Mouse (Mus musculus): ENCODE data around the gene Cdk4. TPM values are rescaled to one million over a fixed set of nuclear protein-coding genes. Genes with fewer than 3 reads are reported as not detected.

Cdk4 gene
- polyA plus RNA-seq, 1 experiment from 2014 or later, result 1,915 TPM

DNA sequence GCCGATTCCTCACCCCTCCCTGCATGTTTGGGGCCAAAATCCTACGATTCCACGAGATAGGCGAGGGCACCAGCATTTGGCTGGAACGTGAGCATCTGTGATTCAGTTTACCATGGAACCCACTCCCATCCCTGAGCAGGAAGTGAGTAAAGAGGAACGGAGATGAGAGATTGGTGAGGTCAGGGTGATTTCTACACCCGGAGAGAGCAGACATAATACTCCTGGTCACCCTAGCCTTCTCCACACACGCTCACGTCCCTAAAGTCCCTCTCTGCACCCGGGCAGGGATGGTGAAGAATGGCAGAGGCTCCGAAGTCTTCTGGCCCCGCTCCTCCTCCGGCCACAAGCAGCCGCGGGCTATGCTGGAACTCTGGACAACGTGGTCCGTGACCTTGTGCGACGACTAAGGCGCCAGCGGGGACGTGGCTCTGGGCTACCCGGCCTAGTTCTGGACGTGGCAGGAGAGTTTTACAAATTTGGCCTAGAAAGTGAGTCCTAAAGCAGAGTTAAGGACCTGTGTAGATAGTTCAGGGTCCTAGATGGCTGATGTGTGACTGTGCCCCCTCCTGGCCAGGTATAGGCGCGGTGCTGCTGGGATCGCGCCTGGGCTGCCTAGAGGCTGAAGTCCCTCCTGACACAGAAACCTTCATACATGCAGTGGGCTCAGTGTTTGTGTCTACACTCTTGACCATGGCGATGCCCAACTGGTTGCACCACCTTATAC lies 13.8 kb upstream of the Cdk4 start:
- Histone ChIP-seq H3K4me2 (ENCODE audit: low read length) (peak overlapping the region; percentile 31), H3K36me3 (ENCODE audit: control insufficient read depth, insufficient read depth, low read length) (peaks cover 14% of the 10 kb centered on the region; the same call in 1 of the 2 replicates), H3K9me3 (ENCODE audit: control insufficient read depth, low read length) (no peaks in the 10 kb centered on the region), H3K4me1 (replicated peaks; ENCODE audit: control insufficient read depth, insufficient read depth, low read length) (no peaks in the 10 kb centered on the region), H3K4me3 (ENCODE audit: low read depth, low read length) (peak overlapping the region; percentile 16), H3K27ac (ENCODE audit: low read depth) (no peak overlapping the region), H3K9ac (ENCODE audit: low read length) (no peak overlapping the region), H3K27me3 (replicated peaks; ENCODE audit: control insufficient read depth, insufficient read depth, low read length) (peaks cover 51% of the 10 kb centered on the region)
- WGBS, result 4% methylated on average over 29 of the region's 29 CpGs
- ATAC-seq (replicated peaks; ENCODE audit: low FRiP score, low TSS enrichment, low read depth) (peak; percentile 34; the same call in 1 of the 2 replicates), DNase-seq (ENCODE audit: low spot score) (no peak)

- no peak overlapping the region for H3K27ac ChIP-seq (ENCODE audit: low read depth)
- H3K4me2 ChIP-seq (ENCODE audit: low read length), result no peak overlapping the region
- peaks cover 12% of the 10 kb centered on the region; the same call in 1 of the 2 replicates for H3K36me3 ChIP-seq (ENCODE audit: control insufficient read depth, insufficient read depth, low read length)
- WGBS, result 19% methylated on average over 10 of the region's 10 CpGs
- no peaks in the 10 kb centered on the region for H3K4me1 ChIP-seq (replicated peaks; ENCODE audit: control insufficient read depth, insufficient read depth, low read length)
- no peak overlapping the region for H3K9ac ChIP-seq (ENCODE audit: low read length)
- H3K27me3 ChIP-seq (replicated peaks; ENCODE audit: control insufficient read depth, insufficient read depth, low read length), result peaks cover 51% of the 10 kb centered on the region
- no peak overlapping the region for H3K4me3 ChIP-seq (ENCODE audit: low read depth, low read length)
- no peaks in the 10 kb centered on the region for H3K9me3 ChIP-seq (ENCODE audit: control insufficient read depth, low read length)
- no peak; the same call in 1 of the 2 replicates for ATAC-seq (replicated peaks; ENCODE audit: low FRiP score, low TSS enrichment, low read depth)
- no peak for DNase-seq (ENCODE audit: low spot score)
These were observed 13.2 kb upstream of the Cdk4 start for GRCm38 (mm10) chr10:127050119-127050474.

- DNase-seq (ENCODE audit: low spot score) (no peak), ATAC-seq (replicated peaks; ENCODE audit: low FRiP score, low TSS enrichment, low read depth) (no peak)
- Histone ChIP-seq H3K4me1 (replicated peaks; ENCODE audit: control insufficient read depth, insufficient read depth, low read length) (peaks cover 10% of the 10 kb centered on the region), H3K9ac (ENCODE audit: low read length) (no peak overlapping the region), H3K9me3 (ENCODE audit: control insufficient read depth, low read length) (no peaks in the 10 kb centered on the region), H3K4me3 (ENCODE audit: low read depth, low read length) (no peak overlapping the region), H3K27ac (ENCODE audit: low read depth) (no peak overlapping the region), H3K36me3 (ENCODE audit: control insufficient read depth, insufficient read depth, low read length) (peaks cover 21% of the 10 kb centered on the region), H3K27me3 (replicated peaks; ENCODE audit: control insufficient read depth, insufficient read depth, low read length) (peaks cover 27% of the 10 kb centered on the region), H3K4me2 (ENCODE audit: low read length) (no peak overlapping the region)
- WGBS, result 52% methylated on average over 4 of the region's 4 CpGs
These were observed 8.7 kb upstream of the Cdk4 start for GRCm38 (mm10) chr10:127054646-127055045.

DNA sequence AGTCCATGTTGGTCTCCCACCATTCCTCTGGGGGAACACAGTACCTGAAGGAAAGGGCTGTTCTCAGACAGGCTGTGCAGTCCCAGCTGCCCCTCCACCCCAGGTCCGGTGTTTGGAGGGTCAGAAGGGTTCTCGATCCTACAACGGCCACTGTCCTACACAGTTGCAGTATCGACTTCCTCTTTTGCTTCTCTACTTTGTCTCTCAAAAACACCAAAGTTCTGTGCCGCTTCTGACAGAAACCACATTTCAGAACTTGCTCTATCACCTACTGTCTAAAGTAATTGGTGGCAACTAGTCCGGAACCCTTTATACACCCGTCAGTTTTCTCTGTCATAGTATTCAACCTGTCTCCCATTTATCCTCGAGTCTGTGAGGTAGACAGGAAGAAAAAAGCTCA lies 7.9 kb upstream of the Cdk4 start:
- H3K27ac ChIP-seq (ENCODE audit: low read depth), result no peak overlapping the region
- ATAC-seq (replicated peaks; ENCODE audit: low FRiP score, low TSS enrichment, low read depth) (no peak), DNase-seq (ENCODE audit: low spot score) (no peak)
- peaks cover 21% of the 10 kb centered on the region for H3K36me3 ChIP-seq (ENCODE audit: control insufficient read depth, insufficient read depth, low read length)
- no peaks in the 10 kb centered on the region for H3K9me3 ChIP-seq (ENCODE audit: control insufficient read depth, low read length)
- no peak overlapping the region for H3K4me3 ChIP-seq (ENCODE audit: low read depth, low read length)
- peaks cover 21% of the 10 kb centered on the region for H3K27me3 ChIP-seq (replicated peaks; ENCODE audit: control insufficient read depth, insufficient read depth, low read length)
- H3K4me1 ChIP-seq (replicated peaks; ENCODE audit: control insufficient read depth, insufficient read depth, low read length), result peaks cover 10% of the 10 kb centered on the region
- no peak overlapping the region for H3K4me2 ChIP-seq (ENCODE audit: low read length)
- 90% methylated on average over 8 of the region's 8 CpGs for WGBS
- no peak overlapping the region for H3K9ac ChIP-seq (ENCODE audit: low read length)

DNA sequence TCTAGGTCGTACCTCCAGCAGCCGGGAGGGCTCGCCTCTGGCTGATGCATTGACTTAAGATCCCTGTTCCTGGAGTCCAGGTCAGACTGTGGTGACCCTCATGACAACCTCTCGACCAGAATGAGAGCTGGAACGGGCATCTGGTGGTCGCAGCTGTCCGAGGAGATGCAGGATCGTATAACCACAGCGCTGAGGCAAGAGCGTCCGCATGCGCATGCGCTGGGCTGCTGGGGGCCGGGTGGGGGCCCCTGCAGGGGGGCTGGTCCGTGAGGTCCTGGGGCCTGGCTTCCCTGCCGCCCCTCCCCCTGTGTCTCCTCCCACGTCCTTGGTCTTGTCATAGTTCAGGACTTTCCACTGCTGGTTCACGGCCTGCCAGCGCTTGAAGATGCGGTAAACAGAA lies 6.8 kb upstream of the Cdk4 start:
- Histone ChIP-seq H3K9me3 (ENCODE audit: control insufficient read depth, low read length) (no peaks in the 10 kb centered on the region), H3K4me3 (ENCODE audit: low read depth, low read length) (no peak overlapping the region), H3K4me1 (replicated peaks; ENCODE audit: control insufficient read depth, insufficient read depth, low read length) (peaks cover 10% of the 10 kb centered on the region), H3K9ac (ENCODE audit: low read length) (no peak overlapping the region), H3K27me3 (replicated peaks; ENCODE audit: control insufficient read depth, insufficient read depth, low read length) (peaks cover 12% of the 10 kb centered on the region; the same call in 1 of the 2 replicates), H3K4me2 (ENCODE audit: low read length) (no peak overlapping the region), H3K36me3 (ENCODE audit: control insufficient read depth, insufficient read depth, low read length) (peaks cover 21% of the 10 kb centered on the region), H3K27ac (ENCODE audit: low read depth) (no peak overlapping the region)
- ATAC-seq (replicated peaks; ENCODE audit: low FRiP score, low TSS enrichment, low read depth) (no peak), DNase-seq (ENCODE audit: low spot score) (no peak)
- 88% methylated on average over 20 of the region's 20 CpGs for WGBS

DNA sequence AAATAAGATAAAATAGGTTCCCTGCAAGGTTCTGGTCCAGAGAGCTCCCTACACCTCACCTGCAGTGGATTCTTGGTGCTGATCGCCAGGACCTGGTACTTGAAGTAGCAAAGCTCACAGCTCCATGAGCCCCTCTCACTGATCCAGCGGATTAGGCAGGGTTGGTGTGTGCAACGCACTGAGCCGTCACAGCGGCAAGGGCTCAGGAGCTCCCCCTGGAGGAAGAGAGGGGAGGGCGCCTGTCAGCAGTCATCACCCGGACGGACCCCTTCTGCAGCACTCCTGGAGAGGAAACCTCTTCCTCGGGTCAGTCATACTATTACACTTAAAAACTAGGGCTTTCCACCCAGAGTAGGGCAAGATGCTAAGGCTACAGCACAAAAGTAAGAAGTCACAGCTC lies 5.2 kb upstream of the Cdk4 start:
- ATAC-seq (replicated peaks; ENCODE audit: low FRiP score, low TSS enrichment, low read depth), result no peak
- peak overlapping the region; percentile 85 for H3K4me2 ChIP-seq (ENCODE audit: low read length)
- DNase-seq (ENCODE audit: low spot score), result peak; percentile 91
- peak overlapping the region; percentile 68 for H3K4me3 ChIP-seq (ENCODE audit: low read depth, low read length)
- peaks cover 21% of the 10 kb centered on the region for H3K36me3 ChIP-seq (ENCODE audit: control insufficient read depth, insufficient read depth, low read length)
- no peak overlapping the region for H3K9ac ChIP-seq (ENCODE audit: low read length)
- 0 out of 2 replicates have a peak, but pooled peaks cover 3% of the 10 kb centered on the region for H3K27me3 ChIP-seq (replicated peaks; ENCODE audit: control insufficient read depth, insufficient read depth, low read length)
- under 1% methylated on average over 9 of the region's 9 CpGs for WGBS
- H3K4me1 ChIP-seq (replicated peaks; ENCODE audit: control insufficient read depth, insufficient read depth, low read length), result peaks cover 18% of the 10 kb centered on the region
- H3K9me3 ChIP-seq (ENCODE audit: control insufficient read depth, low read length), result no peaks in the 10 kb centered on the region
- no peak overlapping the region for H3K27ac ChIP-seq (ENCODE audit: low read depth)

GRCm38 (mm10) chr10:127058708-127059107 lies 4.6 kb upstream of the Cdk4 start:
- no peak overlapping the region for H3K27ac ChIP-seq (ENCODE audit: low read depth)
- H3K4me2 ChIP-seq (ENCODE audit: low read length), result peak overlapping the region; percentile 85
- H3K27me3 ChIP-seq (replicated peaks; ENCODE audit: control insufficient read depth, insufficient read depth, low read length), result 0 out of 2 replicates have a peak, but pooled peaks cover 3% of the 10 kb centered on the region
- DNase-seq (ENCODE audit: low spot score) (no peak), ATAC-seq (replicated peaks; ENCODE audit: low FRiP score, low TSS enrichment, low read depth) (no peak)
- H3K4me3 ChIP-seq (ENCODE audit: low read depth, low read length), result peak overlapping the region; percentile 68
- H3K9me3 ChIP-seq (ENCODE audit: control insufficient read depth, low read length), result no peaks in the 10 kb centered on the region
- 8% methylated on average over 8 of the region's 8 CpGs for WGBS
- no peak overlapping the region for H3K9ac ChIP-seq (ENCODE audit: low read length)
- H3K36me3 ChIP-seq (ENCODE audit: control insufficient read depth, insufficient read depth, low read length), result peaks cover 21% of the 10 kb centered on the region
- peaks cover 18% of the 10 kb centered on the region for H3K4me1 ChIP-seq (replicated peaks; ENCODE audit: control insufficient read depth, insufficient read depth, low read length)

GRCm38 (mm10) chr10:127059174-127059967 lies 4.0 kb upstream of the Cdk4 start:
- Histone ChIP-seq H3K9ac (ENCODE audit: low read length) (peak overlapping the region; percentile 77), H3K9me3 (ENCODE audit: control insufficient read depth, low read length) (no peaks in the 10 kb centered on the region), H3K27ac (ENCODE audit: low read depth) (0 out of 2 replicates have a peak overlapping the region, but pooled peaks have one; percentile 47), H3K4me2 (ENCODE audit: low read length) (peak overlapping the region; percentile 85), H3K27me3 (replicated peaks; ENCODE audit: control insufficient read depth, insufficient read depth, low read length) (0 out of 2 replicates have a peak, but pooled peaks cover 3% of the 10 kb centered on the region), H3K4me1 (replicated peaks; ENCODE audit: control insufficient read depth, insufficient read depth, low read length) (peaks cover 18% of the 10 kb centered on the region), H3K36me3 (ENCODE audit: control insufficient read depth, insufficient read depth, low read length) (peaks cover 17% of the 10 kb centered on the region), H3K4me3 (ENCODE audit: low read depth, low read length) (peak overlapping the region; percentile 68)
- WGBS, result under 1% methylated on average over 63 of the region's 92 CpGs
- DNase-seq (ENCODE audit: low spot score) (no peak), ATAC-seq (replicated peaks; ENCODE audit: low FRiP score, low TSS enrichment, low read depth) (no peak)
